Mouse (Mus musculus) T-cell, adult 2 months (primary cell): ENCODE measurements at regions not wholly inside any gene's neighbourhood (a gene's known extent, or its start where the extent isn't known, plus 50 kb on each side); places are given as distances from the start of the nearest gene placed in this dataset.
A peak's percentile ranks its signal among the peaks of the same experiment; 100 is the strongest.

Source experiments
- DNase-seq: peaks from one replicate; pipeline ENCODE4 v3.0.0; 2022; ENCODE audit warnings: low spot score

DNA sequence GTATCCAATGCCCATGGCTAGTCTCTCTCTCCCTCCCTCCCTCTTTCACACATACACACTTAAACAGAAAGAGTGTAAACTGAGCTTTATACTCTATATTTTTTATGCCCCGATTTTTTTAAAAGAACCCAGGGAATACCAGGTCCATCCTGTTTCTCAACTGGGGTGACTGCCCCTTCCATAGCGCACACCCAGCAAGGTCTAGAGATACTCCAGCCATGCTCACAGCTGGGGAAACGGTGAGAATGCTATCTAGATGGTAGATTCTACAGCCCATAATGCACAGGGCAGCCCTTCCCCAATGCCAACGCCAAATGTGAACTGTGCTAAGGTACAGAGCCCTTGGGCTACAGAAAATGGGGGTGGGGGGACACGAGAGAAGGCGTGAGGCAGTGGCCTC is 51.2 kb upstream of the Tln2 start:
- no peak for DNase-seq

DNA sequence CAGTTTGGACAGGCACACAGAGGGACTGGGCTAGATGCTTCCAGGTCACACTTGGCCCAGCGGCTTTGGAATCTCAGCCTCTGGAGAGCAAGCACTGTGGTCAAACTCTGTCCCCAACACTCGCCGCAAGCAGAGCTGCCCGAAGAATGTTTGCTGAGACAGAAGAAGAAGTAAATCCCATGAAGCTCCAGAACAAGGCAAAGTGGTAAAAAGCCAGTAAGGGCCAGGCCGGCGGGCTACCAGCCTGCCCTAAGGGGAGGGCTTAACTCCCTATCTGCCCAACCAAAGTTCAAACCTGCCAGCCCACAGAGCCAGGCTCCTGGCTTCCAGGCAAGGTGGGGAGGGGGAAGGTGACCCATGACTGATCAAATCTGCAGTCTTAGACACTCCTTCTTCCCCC is 52.2 kb upstream of the Tln2 start:
- DNase-seq, result no peak

DNA sequence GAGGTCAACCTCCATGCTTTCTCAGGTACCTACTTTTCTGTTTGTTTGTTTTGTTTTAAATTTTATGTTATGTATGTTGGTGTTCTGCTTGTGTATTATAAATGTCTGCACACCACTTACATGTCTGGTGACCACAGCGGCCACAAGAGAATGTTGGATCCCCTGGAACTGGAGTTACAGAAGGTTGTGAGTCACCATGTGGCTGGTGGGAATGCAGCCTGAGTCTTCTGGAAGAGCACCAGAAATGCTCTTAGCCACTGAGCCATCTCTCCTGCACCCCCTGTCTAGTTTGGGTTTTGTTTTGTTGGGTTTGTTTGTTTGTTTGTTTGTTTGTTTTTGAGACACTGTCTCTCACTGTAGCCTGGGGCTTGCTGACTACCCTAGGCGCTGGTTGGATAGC is 52.6 kb upstream of the Tln2 start:
- DNase-seq, result no peak

DNA sequence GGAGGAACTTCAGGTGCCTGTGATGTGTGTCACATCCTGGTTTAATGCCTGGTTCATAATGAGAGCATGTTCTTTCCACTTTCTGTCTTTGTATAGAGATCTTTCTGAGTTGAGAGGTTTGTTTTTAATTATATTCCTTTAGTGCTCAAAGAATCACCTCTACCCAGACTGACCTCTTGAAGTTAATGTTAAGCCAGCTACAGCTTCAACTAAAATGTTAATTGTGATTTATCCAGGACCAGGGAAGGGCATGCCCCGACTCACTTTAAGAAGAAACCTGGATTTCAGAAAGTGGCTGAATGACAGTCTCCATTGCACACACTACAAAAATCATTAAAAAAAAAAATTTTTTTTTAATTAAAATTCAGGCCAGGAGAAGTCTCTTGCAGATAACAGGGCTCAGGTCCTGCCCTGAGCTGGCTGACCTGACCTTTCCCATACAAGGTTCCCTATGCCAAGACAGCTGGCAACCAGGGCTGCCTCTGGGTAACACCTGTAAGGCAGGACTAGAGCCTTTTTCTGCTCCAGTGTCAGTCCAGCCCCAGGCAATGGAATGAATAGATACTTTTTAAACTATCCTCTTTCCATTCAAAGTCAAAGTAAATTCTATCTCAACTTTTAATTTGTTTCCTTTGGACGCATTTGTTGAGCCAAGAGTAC is 54.7 kb upstream of the Tln2 start:
- DNase-seq, result no peak

DNA sequence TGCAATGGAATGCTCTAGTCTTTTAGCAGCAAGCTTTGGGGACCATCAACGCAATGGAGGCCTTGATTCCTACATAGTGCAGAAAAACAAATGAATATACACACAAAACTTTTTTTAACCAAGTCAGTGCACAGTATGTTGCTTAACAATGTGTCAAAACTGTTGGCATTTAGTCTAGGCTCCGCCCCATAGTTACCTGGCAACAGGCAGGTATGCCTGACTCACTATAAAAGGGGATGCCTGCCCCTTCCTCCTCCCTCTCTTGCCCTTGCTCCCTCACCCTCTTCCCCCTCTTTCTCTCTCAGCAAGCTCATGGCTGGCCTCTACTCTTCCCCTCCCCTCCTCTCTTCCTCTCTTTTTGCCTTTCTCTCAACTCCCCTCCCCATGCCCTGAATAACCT is 56.7 kb upstream of the Tln2 start:
- no peak for DNase-seq

DNA sequence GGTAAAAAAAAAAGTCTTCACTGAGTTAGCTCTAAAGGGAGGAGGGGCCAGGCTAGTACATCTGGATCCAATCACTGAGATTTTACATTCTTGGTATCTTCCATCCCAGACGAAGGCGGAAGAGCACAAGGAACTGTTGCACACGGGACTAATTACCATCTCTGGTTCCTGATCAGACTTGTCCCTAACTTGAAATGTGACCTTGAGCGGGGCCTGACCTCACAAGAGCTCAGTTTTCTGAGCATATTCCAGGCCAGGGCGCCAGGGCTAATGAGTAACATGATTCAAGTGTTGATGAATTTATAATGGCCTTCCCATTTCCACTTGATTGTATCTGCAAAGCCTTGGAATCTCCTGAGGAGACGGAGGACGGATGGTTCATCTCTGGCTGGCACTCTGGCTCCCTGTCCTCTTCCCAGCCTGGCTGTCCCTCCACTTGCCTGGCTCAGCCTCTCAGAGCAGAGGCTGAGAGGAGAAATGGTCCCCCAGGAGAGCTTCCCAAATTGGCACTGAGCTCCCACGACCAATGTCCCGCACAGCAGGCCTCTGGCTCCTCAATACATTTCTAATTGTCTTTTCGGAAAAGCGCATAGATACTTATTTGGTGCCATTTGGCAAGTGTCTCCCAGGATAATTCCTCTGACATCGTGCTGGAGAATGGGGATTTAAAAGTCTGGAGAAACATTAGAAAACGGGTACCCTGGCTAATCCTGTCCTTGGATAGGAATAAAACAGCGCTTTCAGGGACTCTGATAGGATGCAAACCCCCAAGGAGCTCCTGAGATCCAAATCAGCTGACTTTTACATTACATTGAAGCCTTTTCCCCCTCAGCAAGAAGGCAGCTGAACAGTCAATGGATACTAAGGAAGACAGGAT is 58.1 kb upstream of the Tln2 start:
- no peak for DNase-seq

DNA sequence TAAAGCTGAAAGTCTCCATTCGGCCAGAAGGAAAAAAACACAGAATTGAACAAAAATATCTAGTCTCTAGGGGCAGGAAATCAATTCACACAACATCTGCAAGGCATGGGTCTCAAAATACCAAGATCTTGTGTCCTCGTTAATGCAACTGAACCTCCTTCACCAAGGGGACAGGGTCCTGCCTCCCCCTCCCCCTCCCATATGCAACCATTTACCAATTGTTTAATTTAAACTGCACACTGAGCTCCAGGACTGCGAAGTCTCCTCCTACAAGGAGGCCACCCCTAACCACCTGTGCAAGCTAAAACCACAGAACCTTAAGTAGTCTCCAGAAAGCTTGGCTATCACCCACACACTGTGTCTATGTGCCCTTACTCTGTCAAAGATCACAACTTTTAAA is 61.4 kb upstream of the Tln2 start:
- DNase-seq, result no peak

DNA sequence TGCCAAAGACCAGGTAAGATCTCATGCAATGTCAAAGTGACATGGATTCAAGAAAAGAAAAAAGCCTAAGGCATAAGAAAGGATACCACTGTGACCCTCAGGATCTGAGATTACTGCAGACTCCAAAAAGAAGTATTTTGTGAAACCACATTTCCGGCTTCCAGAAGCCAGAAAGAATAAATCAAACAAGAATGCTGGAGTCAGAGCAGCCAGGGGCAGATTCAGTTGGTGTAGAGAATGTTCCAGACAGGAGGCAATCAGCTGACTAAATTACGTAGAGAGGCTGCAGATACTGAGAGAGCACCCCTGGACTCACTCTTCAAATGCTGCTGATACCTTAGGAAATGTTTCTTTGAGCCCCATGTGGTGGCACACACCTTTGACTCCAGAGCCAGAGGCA is 67.7 kb upstream of the Tln2 start:
- DNase-seq, result no peak

DNA sequence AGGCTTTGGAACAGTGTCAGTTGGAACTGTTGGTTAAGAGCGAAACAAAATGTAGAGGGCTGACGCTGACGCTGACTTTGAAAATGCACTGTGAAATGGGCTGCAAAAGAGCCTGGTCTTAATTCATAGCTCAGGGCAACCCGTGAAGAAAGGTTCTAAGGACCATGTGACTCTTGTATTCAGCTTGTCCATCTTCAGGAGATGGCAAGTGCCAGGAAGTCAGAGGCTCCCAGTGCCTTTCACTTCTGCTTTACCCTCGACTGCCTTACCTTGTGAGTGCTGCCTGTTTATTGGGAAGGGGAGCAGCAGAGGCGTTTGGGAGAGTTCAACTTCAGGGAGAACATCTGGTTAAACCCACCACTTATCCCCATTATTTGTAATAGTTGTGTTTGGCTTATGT is 70.1 kb upstream of the Tln2 start:
- DNase-seq, result no peak

DNA sequence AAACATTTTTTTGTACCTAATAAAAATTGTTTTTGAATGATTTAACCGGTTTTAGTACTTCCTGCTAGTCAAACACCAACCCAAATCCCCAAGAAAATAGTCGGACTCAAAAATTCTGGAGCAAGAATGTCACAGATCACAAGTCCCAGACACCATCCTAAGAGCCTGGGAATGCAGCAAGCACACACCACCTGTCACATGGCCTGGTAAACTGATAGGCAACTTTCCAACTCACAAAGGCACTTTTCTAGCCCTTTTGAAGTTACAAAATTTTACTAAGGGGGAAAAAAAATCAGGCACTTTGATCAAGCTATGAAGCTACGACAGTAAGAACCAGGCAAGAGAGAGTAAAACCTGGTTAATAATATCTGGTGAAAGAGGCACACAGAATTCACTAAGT is 70.7 kb upstream of the Tln2 start:
- no peak for DNase-seq

DNA sequence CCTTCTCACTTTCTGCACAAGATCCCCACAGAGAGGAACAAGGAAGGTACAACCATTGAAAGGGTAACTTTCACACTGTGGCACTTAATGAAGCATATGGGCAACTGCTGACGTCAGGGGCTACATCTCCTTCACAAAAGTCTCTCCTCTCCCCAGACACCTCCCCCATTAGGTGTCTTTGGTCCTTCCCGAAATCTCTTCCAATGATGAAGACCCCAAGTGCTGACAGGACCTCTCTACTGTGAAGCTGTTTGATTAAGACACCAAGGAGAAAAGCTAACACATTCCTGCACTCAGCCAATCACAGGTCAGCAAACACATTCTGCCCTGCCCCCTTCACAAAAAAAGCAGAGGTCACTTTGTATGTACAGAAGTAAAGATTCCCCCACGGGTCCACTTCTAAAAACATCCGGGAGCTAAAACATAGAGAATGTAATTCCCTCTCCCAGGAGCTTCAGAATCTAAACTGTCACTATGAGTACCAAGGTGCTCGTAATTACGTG is 72.3 kb upstream of the Tln2 start:
- no peak for DNase-seq

DNA sequence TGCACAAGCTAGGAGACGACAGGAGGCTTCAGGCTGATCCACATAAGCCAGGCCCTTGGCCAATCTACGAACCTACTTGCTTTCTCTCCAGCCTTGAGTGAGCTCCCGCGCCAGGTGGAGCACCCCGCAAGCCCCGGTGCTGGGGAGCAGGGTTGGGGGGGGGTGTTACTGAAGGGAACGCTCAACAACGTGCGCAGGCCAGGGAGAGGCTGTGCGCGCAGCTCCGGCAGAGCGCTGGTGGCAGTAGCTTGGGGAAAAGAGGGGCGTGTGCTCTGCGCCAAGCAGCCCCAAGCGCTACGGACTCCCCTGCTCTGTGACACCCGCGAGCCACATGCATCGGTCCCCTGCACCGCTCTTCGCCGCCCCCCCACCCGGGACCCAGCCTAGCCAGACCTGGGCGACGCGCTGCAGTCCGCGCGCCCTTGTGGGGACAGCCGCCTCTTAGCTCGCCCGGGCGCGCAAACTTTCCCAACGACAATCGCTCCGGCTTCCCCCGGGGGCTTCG is 73.1 kb upstream of the Tln2 start:
- DNase-seq, result no peak

DNA sequence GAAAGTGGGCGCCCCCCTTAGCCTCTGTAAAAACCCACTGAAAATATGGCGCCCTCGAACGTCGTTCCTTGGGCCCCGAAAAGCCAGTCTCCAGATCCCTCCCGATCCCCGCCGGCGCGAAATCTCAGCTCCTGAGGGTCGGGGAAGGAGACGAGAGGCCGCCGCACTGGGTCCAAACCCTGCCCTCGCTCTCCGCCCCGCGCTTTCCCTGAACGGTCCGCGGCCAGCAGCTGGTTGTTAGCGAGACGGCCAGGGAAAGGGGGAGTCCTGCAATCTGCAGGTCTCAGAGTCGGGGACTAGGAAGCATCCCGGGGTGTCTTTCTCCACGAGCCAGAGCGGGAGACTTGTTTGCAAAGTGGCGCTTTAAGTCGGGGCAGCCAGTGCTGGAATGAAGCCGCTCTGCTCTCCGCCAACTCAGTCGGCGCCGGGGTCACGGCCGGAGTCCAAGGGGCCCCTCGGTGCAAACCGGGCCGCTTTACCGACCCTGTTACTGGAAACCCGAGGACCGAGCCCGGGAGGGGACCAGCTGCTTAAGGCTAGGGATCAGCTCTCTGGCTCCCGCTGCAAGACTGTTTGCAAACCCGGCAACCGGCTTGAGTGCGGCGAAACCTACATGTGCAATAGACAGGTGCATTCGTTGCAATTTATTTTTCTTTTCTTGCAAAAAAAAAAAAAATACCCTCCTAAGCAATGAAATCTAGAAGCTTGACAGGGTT is 73.7 kb upstream of the Tln2 start:
- no peak for DNase-seq

DNA sequence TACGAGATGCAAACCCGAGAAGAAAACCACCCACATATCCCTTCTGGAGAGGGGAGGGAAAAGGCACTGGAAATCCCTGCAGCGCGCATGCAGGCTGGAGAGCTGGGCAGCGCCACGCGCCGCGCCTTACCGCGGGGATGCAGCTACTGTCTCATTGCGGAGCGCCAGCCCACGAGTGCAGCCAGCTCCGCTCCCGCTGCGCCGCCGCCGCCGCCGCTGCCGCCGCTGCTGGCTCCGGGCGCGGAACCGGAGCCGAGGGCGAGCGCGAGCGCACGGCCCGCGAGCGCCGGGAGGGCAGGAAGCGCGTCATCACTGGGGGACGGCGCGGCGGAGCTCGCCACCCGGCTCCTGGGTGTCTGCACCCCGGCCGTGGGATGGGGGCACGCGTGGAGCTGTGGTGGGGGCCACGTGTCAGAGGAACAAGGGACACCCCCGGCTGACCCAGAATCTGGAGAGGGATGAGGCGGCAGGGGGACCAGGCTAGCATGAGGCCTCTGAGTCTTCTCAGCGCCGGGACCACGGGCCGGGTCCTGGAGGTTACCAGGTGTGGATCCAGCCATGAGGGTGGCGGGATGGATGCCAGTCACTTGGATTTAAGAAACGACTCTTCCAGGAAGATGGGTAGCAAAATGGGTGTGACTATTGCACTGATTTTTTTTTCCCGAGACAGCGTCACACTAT is 74.4 kb upstream of the Tln2 start:
- DNase-seq, result no peak

DNA sequence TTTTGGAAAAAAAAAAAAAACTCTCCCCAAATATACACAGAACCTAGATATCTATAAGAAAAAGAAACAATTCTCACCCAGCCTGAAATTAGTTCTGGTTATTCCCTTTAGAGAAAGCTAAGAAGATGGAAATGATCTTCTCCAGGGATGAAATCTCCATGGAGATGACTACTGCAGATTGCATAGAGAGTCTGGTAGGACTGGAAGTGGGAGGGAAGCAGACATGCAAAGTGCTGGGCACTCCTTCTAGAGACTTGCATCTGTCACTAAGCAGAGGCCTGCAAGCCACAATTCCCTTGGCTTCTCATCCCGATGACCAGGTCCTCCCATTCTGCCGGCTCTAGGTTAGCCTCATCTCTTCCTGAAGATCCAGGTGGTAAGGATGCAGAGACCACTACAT is 87.3 kb upstream of the Tln2 start:
- DNase-seq, result no peak

DNA sequence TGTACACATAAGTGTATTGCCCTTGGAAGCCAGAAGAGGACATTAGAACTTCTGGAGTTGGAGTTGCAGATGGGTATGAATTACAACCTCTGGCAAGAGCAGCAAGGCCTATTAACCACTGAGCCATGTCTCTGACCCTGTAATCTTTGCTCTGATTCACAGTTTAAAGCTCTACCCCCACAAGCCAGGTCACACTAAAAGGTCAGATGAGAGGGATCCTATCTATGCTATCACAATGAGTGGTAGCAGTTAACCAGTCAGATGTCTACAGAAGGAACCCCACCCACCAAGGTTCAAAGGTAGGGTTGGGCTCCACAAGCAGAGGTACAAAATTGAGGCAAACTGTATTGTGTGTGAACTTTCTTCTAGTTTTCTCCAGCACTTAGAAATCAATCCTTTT is 94.5 kb upstream of the C2cd4b start:
- DNase-seq, result no peak

DNA sequence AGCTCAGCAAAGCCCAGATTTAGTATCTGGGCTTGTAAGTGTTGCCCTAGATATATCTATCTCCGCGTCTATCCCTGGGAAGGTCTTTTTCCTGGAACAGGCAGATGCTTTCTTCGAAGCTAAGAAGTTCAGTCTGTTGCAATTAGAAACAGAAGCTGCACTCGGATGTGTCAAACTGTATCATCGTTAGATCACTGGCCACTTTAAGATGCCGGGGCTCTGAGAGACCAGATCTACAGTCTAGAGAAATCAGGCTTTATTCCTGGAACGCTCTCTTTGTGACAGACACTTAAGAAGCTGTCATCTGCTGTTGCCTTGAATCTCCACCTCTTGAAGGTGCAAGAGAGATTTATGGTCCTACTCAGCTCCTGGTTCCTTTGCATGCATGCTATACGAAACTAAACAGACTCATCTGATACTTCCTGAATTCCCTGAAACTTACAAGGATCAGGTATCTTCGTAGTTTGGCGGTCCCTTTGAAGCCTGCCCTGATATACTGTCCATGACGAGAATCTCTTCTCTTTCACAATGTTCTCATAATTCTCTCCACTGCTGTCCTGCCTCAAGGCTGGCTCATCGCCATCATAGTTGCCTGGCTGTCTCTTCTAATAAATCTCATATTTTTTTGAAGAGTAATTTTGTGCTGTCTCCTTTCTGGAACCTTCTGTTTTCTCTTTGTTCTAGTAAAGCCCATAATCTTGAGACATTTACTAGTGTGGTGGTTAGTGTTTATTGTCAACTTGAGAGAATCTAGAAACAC is 88.8 kb upstream of the C2cd4b start:
- no peak for DNase-seq

DNA sequence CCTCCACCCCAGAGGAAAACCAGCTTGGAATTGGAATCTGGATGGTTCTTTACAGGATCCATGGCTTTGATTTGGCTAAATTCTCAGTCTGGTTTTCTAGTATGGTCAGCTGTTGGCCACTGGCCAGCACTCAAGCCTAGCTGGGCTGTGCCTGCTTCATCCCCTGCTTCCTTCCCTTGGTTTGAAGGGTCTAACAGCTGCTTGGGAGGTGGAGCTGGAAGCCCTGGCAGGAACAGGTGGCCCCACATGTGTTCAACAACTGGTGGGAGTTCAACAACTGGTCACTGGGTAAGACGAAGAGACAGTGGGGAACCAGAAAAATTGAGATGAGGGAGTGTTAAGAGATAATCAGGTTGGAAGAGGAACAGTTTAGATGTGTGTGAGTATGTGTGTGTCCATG is 82.3 kb upstream of the C2cd4b start:
- no peak for DNase-seq

DNA sequence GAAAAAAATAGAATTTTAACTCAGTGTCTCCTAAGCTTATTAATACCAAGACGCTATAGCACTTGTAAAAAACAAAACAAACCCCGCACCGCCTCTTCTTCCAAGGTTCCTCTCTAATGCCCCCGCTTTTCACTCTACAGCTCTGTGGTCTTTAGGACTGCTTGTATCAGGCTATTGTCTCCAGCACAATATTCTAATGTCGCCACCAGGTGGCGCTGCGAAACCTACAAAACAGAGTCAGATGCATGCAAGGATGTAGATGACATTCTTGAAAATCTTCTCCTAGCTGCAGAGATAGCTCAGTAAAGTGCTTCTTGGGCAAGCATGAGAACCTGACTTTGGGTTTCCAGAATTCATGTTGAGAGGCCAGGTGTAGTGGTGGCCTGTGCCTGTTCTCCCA is 75.9 kb upstream of the C2cd4b start:
- peak; percentile 4 for DNase-seq

DNA sequence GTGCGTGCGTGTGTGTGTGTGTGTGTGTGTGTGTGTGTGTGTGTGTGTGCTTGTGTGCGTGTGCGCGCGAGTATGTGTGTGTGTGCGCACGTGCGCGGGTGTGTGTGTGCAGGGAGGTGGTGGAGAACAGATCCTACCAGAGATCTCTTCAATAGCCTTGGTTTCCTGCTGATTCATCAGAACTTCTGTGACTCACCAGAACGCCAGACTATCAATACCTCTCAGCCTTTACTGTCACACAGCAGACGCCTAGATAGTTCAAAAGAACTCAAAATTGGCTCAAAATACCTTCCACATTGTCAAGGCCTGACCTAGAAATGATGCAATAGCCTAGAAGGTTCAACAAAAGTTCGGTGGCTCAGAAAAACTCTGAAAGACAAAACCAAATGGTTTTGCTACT is 66.8 kb upstream of the C2cd4b start:
- no peak for DNase-seq

DNA sequence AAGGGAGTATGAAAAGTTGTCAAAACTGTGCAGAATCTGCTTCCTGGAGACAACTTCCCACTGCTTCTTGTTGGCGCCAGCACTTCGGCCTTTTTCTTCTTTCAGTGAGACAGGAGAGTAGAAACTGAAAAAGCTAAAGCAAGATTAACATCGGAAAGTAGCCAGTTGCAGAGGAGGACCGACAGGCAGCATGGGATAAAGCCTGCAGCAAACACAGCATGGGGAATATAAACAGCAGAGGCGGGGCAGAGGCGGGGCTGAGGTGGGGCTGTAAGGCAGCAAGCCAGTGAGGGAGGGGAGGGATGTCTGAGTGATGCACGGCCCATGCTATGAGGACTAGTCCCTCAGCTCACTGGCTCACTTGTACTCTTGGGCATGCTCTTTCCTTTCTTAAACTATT is 65.5 kb upstream of the C2cd4b start:
- DNase-seq, result no peak

DNA sequence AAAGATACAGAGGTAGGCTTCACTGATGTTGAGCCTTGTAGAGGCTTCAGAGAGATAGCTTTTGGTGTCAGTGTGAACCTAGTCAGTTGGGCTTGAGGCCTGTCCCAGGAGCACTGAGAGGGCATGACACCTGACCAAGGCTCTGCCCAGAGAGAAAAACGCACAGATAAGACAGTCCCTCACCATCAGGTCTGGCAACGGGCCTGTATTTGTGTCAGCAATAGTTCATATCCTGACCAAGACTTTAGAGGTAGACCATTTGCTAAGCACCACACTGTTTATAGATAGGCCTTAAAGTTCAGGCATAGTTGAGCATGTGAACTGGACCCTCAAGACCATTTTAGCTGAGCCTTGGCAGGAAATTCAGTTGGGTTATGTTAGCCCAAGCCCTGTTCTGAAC is 60.4 kb upstream of the C2cd4b start:
- no peak for DNase-seq
